Mouse (Mus musculus): ENCODE measurements around the gene Nupl1. TPM values are rescaled to one million over a fixed set of nuclear protein-coding genes. Genes with fewer than 3 reads are reported as not detected.

Gene Nupl1
- polyA plus RNA-seq, 1 experiment: 0.06 TPM

GRCm38 (mm10) chr14:60163367-60163766 lies 87.9 kb downstream of the Nupl1 start:
- TF ChIP-seq POLR2A (IDR thresholded peaks at IDR 0.05; ENCODE audit: low read depth, low read length) (no peak), CTCF (conservative IDR thresholded peaks at IDR 0.05; ENCODE audit: insufficient read depth, insufficient read length, low read depth, low read length) (no peak)
- no peaks in the 10 kb centered on the region for H3K27me3 ChIP-seq (replicated peaks; ENCODE audit: control insufficient read depth, insufficient read depth, low read length)
- H3K27ac ChIP-seq (ENCODE audit: insufficient read depth, low read depth, low read length): no peak overlapping the region
- H3K36me3 ChIP-seq (ENCODE audit: control insufficient read depth, insufficient read depth, low read length): no peaks in the 10 kb centered on the region
- WGBS: 88% methylated on average over 3 of the region's 3 CpGs
- H3K4me1 ChIP-seq (ENCODE audit: control insufficient read depth, insufficient read depth, low read length): no peaks in the 10 kb centered on the region
- DNase-seq: no peak
- no peak overlapping the region for H3K4me3 ChIP-seq (ENCODE audit: insufficient read depth, low read depth, low read length)

- Histone ChIP-seq H3K4me1 (ENCODE audit: control insufficient read depth, insufficient read depth, low read length) (no peaks in the 10 kb centered on the region), H3K27me3 (replicated peaks; ENCODE audit: control insufficient read depth, insufficient read depth, low read length) (no peaks in the 10 kb centered on the region), H3K4me3 (ENCODE audit: insufficient read depth, low read depth, low read length) (no peak overlapping the region), H3K27ac (ENCODE audit: insufficient read depth, low read depth, low read length) (no peak overlapping the region), H3K36me3 (ENCODE audit: control insufficient read depth, insufficient read depth, low read length) (no peaks in the 10 kb centered on the region)
- DNase-seq: no peak
- WGBS: 84% methylated on average over 11 of the region's 11 CpGs
- TF ChIP-seq POLR2A (IDR thresholded peaks at IDR 0.05; ENCODE audit: low read depth, low read length) (no peak), CTCF (conservative IDR thresholded peaks at IDR 0.05; ENCODE audit: insufficient read depth, insufficient read length, low read depth, low read length) (no peak)
Measured at GRCm38 (mm10) chr14:60152373-60152772, 98.9 kb downstream of the Nupl1 start.

- TF ChIP-seq POLR2A (IDR thresholded peaks at IDR 0.05; ENCODE audit: low read depth, low read length) (no peak), CTCF (conservative IDR thresholded peaks at IDR 0.05; ENCODE audit: insufficient read depth, insufficient read length, low read depth, low read length) (no peak)
- Histone ChIP-seq H3K4me1 (ENCODE audit: control insufficient read depth, insufficient read depth, low read length) (no peaks in the 10 kb centered on the region), H3K27me3 (replicated peaks; ENCODE audit: control insufficient read depth, insufficient read depth, low read length) (no peaks in the 10 kb centered on the region), H3K4me3 (ENCODE audit: insufficient read depth, low read depth, low read length) (no peak overlapping the region), H3K36me3 (ENCODE audit: control insufficient read depth, insufficient read depth, low read length) (no peaks in the 10 kb centered on the region), H3K27ac (ENCODE audit: insufficient read depth, low read depth, low read length) (no peak overlapping the region)
- DNase-seq: no peak
- WGBS: 58% methylated on average over 3 of the region's 3 CpGs
Measured at GRCm38 (mm10) chr14:60148893-60149292, 102.3 kb downstream of the Nupl1 start.

- DNase-seq: no peak
Measured at GRCm38 (mm10) chr14:60143234-60143633, 108.0 kb downstream of the Nupl1 start.

GRCm38 (mm10) chr14:60138339-60138738 lies 112.9 kb downstream of the Nupl1 start:
- 93% methylated on average over 4 of the region's 4 CpGs for WGBS
- no peak overlapping the region for H3K4me3 ChIP-seq (ENCODE audit: insufficient read depth, low read depth, low read length)
- no peak for DNase-seq
- TF ChIP-seq POLR2A (IDR thresholded peaks at IDR 0.05; ENCODE audit: low read depth, low read length) (no peak), CTCF (conservative IDR thresholded peaks at IDR 0.05; ENCODE audit: insufficient read depth, insufficient read length, low read depth, low read length) (no peak)
- no peaks in the 10 kb centered on the region for H3K4me1 ChIP-seq (ENCODE audit: control insufficient read depth, insufficient read depth, low read length)
- H3K27me3 ChIP-seq (replicated peaks; ENCODE audit: control insufficient read depth, insufficient read depth, low read length): no peaks in the 10 kb centered on the region
- no peak overlapping the region for H3K27ac ChIP-seq (ENCODE audit: insufficient read depth, low read depth, low read length)
- no peaks in the 10 kb centered on the region for H3K36me3 ChIP-seq (ENCODE audit: control insufficient read depth, insufficient read depth, low read length)

More at GRCm38 (mm10) chr14:60143234-60143633, 108.0 kb downstream of the Nupl1 start:
- no peaks in the 10 kb centered on the region for H3K27me3 ChIP-seq (replicated peaks; ENCODE audit: control insufficient read depth, insufficient read depth, low read length)
- H3K36me3 ChIP-seq (ENCODE audit: control insufficient read depth, insufficient read depth, low read length): no peaks in the 10 kb centered on the region
- WGBS: 91% methylated on average over 10 of the region's 10 CpGs
- H3K4me1 ChIP-seq (ENCODE audit: control insufficient read depth, insufficient read depth, low read length): no peaks in the 10 kb centered on the region
- H3K4me3 ChIP-seq (ENCODE audit: insufficient read depth, low read depth, low read length): no peak overlapping the region
- no peak overlapping the region for H3K27ac ChIP-seq (ENCODE audit: insufficient read depth, low read depth, low read length)
- TF ChIP-seq POLR2A (IDR thresholded peaks at IDR 0.05; ENCODE audit: low read depth, low read length) (no peak), CTCF (conservative IDR thresholded peaks at IDR 0.05; ENCODE audit: insufficient read depth, insufficient read length, low read depth, low read length) (no peak)

- TF ChIP-seq POLR2A (IDR thresholded peaks at IDR 0.05; ENCODE audit: low read depth, low read length) (no peak), CTCF (conservative IDR thresholded peaks at IDR 0.05; ENCODE audit: insufficient read depth, insufficient read length, low read depth, low read length) (no peak)
- Histone ChIP-seq H3K27ac (ENCODE audit: insufficient read depth, low read depth, low read length) (no peak overlapping the region), H3K4me3 (ENCODE audit: insufficient read depth, low read depth, low read length) (no peak overlapping the region), H3K27me3 (replicated peaks; ENCODE audit: control insufficient read depth, insufficient read depth, low read length) (no peaks in the 10 kb centered on the region), H3K36me3 (ENCODE audit: control insufficient read depth, insufficient read depth, low read length) (no peaks in the 10 kb centered on the region), H3K4me1 (ENCODE audit: control insufficient read depth, insufficient read depth, low read length) (no peaks in the 10 kb centered on the region)
- 62% methylated on average over 6 of the region's 6 CpGs for WGBS
- DNase-seq: no peak
Measured at GRCm38 (mm10) chr14:60137812-60138211, 113.4 kb downstream of the Nupl1 start.

- DNase-seq: no peak
- WGBS: 87% methylated on average over 4 of the region's 4 CpGs
- Histone ChIP-seq H3K4me3 (ENCODE audit: insufficient read depth, low read depth, low read length) (no peak overlapping the region), H3K4me1 (ENCODE audit: control insufficient read depth, insufficient read depth, low read length) (no peaks in the 10 kb centered on the region), H3K27me3 (replicated peaks; ENCODE audit: control insufficient read depth, insufficient read depth, low read length) (no peaks in the 10 kb centered on the region), H3K27ac (ENCODE audit: insufficient read depth, low read depth, low read length) (no peak overlapping the region), H3K36me3 (ENCODE audit: control insufficient read depth, insufficient read depth, low read length) (no peaks in the 10 kb centered on the region)
- no peak for TF ChIP-seq CTCF (conservative IDR thresholded peaks at IDR 0.05; ENCODE audit: insufficient read depth, insufficient read length, low read depth, low read length)
- no peak for TF ChIP-seq POLR2A (IDR thresholded peaks at IDR 0.05; ENCODE audit: low read depth, low read length)
Measured at GRCm38 (mm10) chr14:60135801-60136200, 115.4 kb downstream of the Nupl1 start.
